Mouse (Mus musculus) layer of hippocampus, postnatal 36 days (tissue): ENCODE data around the gene Vmn1r55. TPM values are rescaled to one million over a fixed set of nuclear protein-coding genes. Genes with fewer than 3 reads are reported as not detected.
"Not testable (repeated sequence)": the region's sequence is repeated elsewhere in the genome, so short reads cannot be mapped to it uniquely, and the experiment has no call there.

Source experiments
- DNase-seq, 2 experiments: peaks; one replicate each; pipeline ENCODE4 v3.0.0; 2022
- microRNA-seq, 2 experiments: library from miRNA; unstranded; fragments of <30 nt; microRNA quantifications; one replicate each; pipeline ENCODE4 v1.2.0; 2021
- total RNA-seq, 2 experiments: library from RNA; stranded (reverse); gene quantifications; 2 replicates each; pipeline ENCODE4 v1.2.3; 2021

Vmn1r55 gene
- total RNA-seq, 2 experiments from 2014 or later = not detected

GRCm38 (mm10) chr7:5081241-5081640 lies 68.2 kb downstream of the Vmn1r55 start:
- no peak for DNase-seq

- DNase-seq = no peak
Observed at GRCm38 (mm10) chr7:5080815-5081214, 68.7 kb downstream of the Vmn1r55 start.

GRCm38 (mm10) chr7:5080010-5080751 lies 69.3 kb downstream of the Vmn1r55 start, which contains the start of gene Epn1:
Epn1 (plus strand) TSS chr7:5080235.
- DNase-seq = peak; percentile 97

- DNase-seq = not testable (repeated sequence)
Observed at GRCm38 (mm10) chr7:5079365-5080009, 70.0 kb downstream of the Vmn1r55 start.

Small RNAs within 50 kb of the gene (microRNA-seq; reads per million reads assigned to microRNA genes)
- gene Gm26217 = 0 reads per million in 2 experiments

Other genes starting within 250 kb of the Vmn1r55 start
- under 1 TPM; 0.51 to 0.62 TPM for gene Gm36210, start 243.2 kb downstream of the Vmn1r55 start, total RNA-seq
- gene Zfp628, start 234.5 kb downstream of the Vmn1r55 start, total RNA-seq = 10 to 100 TPM; 12.7 to 13.2 TPM
- gene Nat14, start 227.6 kb downstream of the Vmn1r55 start, total RNA-seq = 100 to 1,000 TPM; 119 to 120 TPM
- gene Ssc5d, start 223.9 kb downstream of the Vmn1r55 start, total RNA-seq = 1 to 10 TPM; 2.9 to 3.8 TPM
- under 1 TPM; 0.27 to 0.30 TPM for gene Sbk2, start 185.3 kb downstream of the Vmn1r55 start, total RNA-seq
- gene Sbk3, start 178.5 kb downstream of the Vmn1r55 start, total RNA-seq = 1 to 10 TPM in 1 of 2 experiments, under 1 TPM in 1; 0.70 to 1.4 TPM
- 10 to 100 TPM; 31.6 to 35.9 TPM for gene Zfp579, start 153.5 kb downstream of the Vmn1r55 start, total RNA-seq
- 1 to 10 TPM; 6.5 to 8.1 TPM for gene Zfp524, start 135.3 kb downstream of the Vmn1r55 start, total RNA-seq
- 10 to 100 TPM; 19.6 to 25.1 TPM for gene Fiz1, start 135.0 kb downstream of the Vmn1r55 start, total RNA-seq
- gene Gm44973, start 134.2 kb downstream of the Vmn1r55 start, total RNA-seq = not detected
- gene Zfp865, start 129.3 kb downstream of the Vmn1r55 start, total RNA-seq = 10 to 100 TPM; 33.5 to 39.7 TPM
- gene Ccdc106, start 129.1 kb downstream of the Vmn1r55 start, total RNA-seq = 10 to 100 TPM; 56.9 to 61.9 TPM
- gene 4632433K11Rik, start 115.6 kb downstream of the Vmn1r55 start, total RNA-seq = not detected
- gene Zfp784, start 111.2 kb downstream of the Vmn1r55 start, total RNA-seq = 1 to 10 TPM; 5.1 to 5.4 TPM
- 10 to 100 TPM; 34.5 to 35.2 TPM for gene Zfp580, start 98.1 kb downstream of the Vmn1r55 start, total RNA-seq
- 100 to 1,000 TPM; 183 to 184 TPM for gene U2af2, start 87.5 kb downstream of the Vmn1r55 start, total RNA-seq
- gene Epn1, start 69.4 kb downstream of the Vmn1r55 start, total RNA-seq = 100 to 1,000 TPM; 523 to 530 TPM
- not detected for gene Rfpl4, start 32.7 kb downstream of the Vmn1r55 start, total RNA-seq
- not detected for gene Rasl2-9, start 23.7 kb downstream of the Vmn1r55 start, total RNA-seq
- not detected for gene Vmn1r56, start 47.1 kb upstream of the Vmn1r55 start, total RNA-seq
- not detected for gene Vmn1r57, start 68.8 kb upstream of the Vmn1r55 start, total RNA-seq
- not detected for gene Gm5065, start 200.9 kb upstream of the Vmn1r55 start, total RNA-seq
- gene Nlrp2, start 201.4 kb upstream of the Vmn1r55 start, total RNA-seq = not detected